Mouse (Mus musculus) right cerebral cortex, postnatal 25 days (tissue): ENCODE results near the gene Tcaf1.

Source experiments
- DNase-seq: peaks from one replicate; pipeline ENCODE4 v3.0.0; 2022

The Tcaf1 gene

GRCm38 (mm10) chr6:42709291-42710211, at the start of gene Tcaf1:
Gene Tcaf1 (minus strand): TSS chr6:42710088.
- DNase-seq, result peak; percentile 89

GRCm38 (mm10) chr6:42756104-42756503, 46.2 kb upstream of the Tcaf1 start, which contains the start of gene Olfr38:
Gene Olfr38 (plus strand): TSS chr6:42756404.
- no peak for DNase-seq

GRCm38 (mm10) chr6:42747846-42748245, 38.0 kb upstream of the Tcaf1 start:
- no peak for DNase-seq

GRCm38 (mm10) chr6:42742303-42742702, 32.4 kb upstream of the Tcaf1 start:
- DNase-seq, result no peak

GRCm38 (mm10) chr6:42739071-42739470, 29.2 kb upstream of the Tcaf1 start, which contains the start of gene Olfr453:
Gene Olfr453 (plus strand): TSS chr6:42739371.
- DNase-seq, result no peak

- DNase-seq, result no peak
Observed at GRCm38 (mm10) chr6:42717973-42718372, 8.1 kb upstream of the Tcaf1 start.

- DNase-seq, result no peak
Observed at GRCm38 (mm10) chr6:42714668-42715067, 4.8 kb upstream of the Tcaf1 start.

GRCm38 (mm10) chr6:42692517-42693190, 17.2 kb downstream of the Tcaf1 start:
- DNase-seq, result peak; percentile 86

GRCm38 (mm10) chr6:42692154-42692516, 17.8 kb downstream of the Tcaf1 start:
- peak; percentile 75 for DNase-seq

- DNase-seq, result no peak
Observed at GRCm38 (mm10) chr6:42689761-42690160, 20.1 kb downstream of the Tcaf1 start.

GRCm38 (mm10) chr6:42687907-42688306, 22.0 kb downstream of the Tcaf1 start:
- no peak for DNase-seq

GRCm38 (mm10) chr6:42680077-42680476, 29.8 kb downstream of the Tcaf1 start:
- no peak for DNase-seq

- DNase-seq, result no peak
Observed at GRCm38 (mm10) chr6:42676011-42676410, 33.9 kb downstream of the Tcaf1 start.

GRCm38 (mm10) chr6:42671767-42672166, 38.1 kb downstream of the Tcaf1 start:
- no peak for DNase-seq

- DNase-seq, result no peak
Observed at GRCm38 (mm10) chr6:42667722-42668121, 42.2 kb downstream of the Tcaf1 start.

- no peak for DNase-seq
Observed at GRCm38 (mm10) chr6:42661739-42662138, 48.1 kb downstream of the Tcaf1 start.

- peak; percentile 42 for DNase-seq
Observed at GRCm38 (mm10) chr6:42644912-42645549, 64.9 kb downstream of the Tcaf1 start, which contains the start of gene Tcaf2. Gene Tcaf2 (minus strand): TSS chr6:42645254.

- no peak for DNase-seq
Observed at GRCm38 (mm10) chr6:42634393-42634792, 75.5 kb downstream of the Tcaf1 start.

- DNase-seq, result no peak
Observed at GRCm38 (mm10) chr6:42631395-42631794, 78.5 kb downstream of the Tcaf1 start.
